Mouse (Mus musculus) activated CD4-positive, CD25-positive, alpha-beta regulatory T cell (primary cell): Measurements from ENCODE around the gene Irf2bpl. TPM values are rescaled to one million over a fixed set of nuclear protein-coding genes. Genes with fewer than 3 reads are reported as not detected.

Experiments
- polyA plus RNA-seq, 2 experiments: library from polyadenylated mRNA; unstranded; fragments of 100-300 nt; shearing (Covaris generic); gene quantifications; one replicate each; pipeline ENCODE4 v1.2.1; 2017

The Irf2bpl gene
- 100 to 1,000 TPM in 1 of 2 experiments, 10 to 100 TPM in 1; 37.1 to 104 TPM for polyA plus RNA-seq

GRCm38 (mm10) chr12:86884197-86885058, at the start of gene Irf2bpl:
TSS of gene Irf2bpl (minus strand) at chr12:86884798.

Other genes with a start within 250 kb of the Irf2bpl start
- under 1 TPM in 1 of 2 experiments, not detected in 1; 0.09 TPM for gene Vash1, start 206.1 kb downstream of the Irf2bpl start, polyA plus RNA-seq
- gene Angel1, start 158.3 kb downstream of the Irf2bpl start, polyA plus RNA-seq = 1 to 10 TPM; 7.7 to 9.0 TPM
- under 1 TPM in 1 of 2 experiments, not detected in 1; 0.15 TPM for gene Lrrc74a, start 150.4 kb downstream of the Irf2bpl start, polyA plus RNA-seq
- gene Cipc, start 62.2 kb upstream of the Irf2bpl start, polyA plus RNA-seq = 10 to 100 TPM; 13.9 to 26.6 TPM
- under 1 TPM in 1 of 2 experiments, not detected in 1; 0.57 TPM for gene Zdhhc22, start 105.6 kb upstream of the Irf2bpl start, polyA plus RNA-seq
- under 1 TPM in 1 of 2 experiments, not detected in 1; 0.37 TPM for gene Tmem63c, start 136.5 kb upstream of the Irf2bpl start, polyA plus RNA-seq
- gene Ngb, start 217.7 kb upstream of the Irf2bpl start, polyA plus RNA-seq = under 1 TPM in 1 of 2 experiments, not detected in 1; 0.19 TPM